Mouse (Mus musculus) lung, adult 2 months (tissue): ENCODE data around the gene Uqcc2.

Source experiments
- CTCF ChIP-seq: fragments of 200-500 bp; IDR thresholded peaks from 2 replicates; pipeline ENCODE4 v1.5.1; 2011; ENCODE audit warnings: mild to moderate bottlenecking, low read length, control low read depth; ENCODE audit not compliant: insufficient read depth
- POLR2A ChIP-seq: fragments of 200-500 bp; IDR thresholded peaks from 2 replicates; pipeline ENCODE4 v1.6.1; 2011; ENCODE audit warnings: low read depth, mild to moderate bottlenecking, control low read depth, low read length, borderline replicate concordance; ENCODE audit errors: extremely low read depth

GRCm38 (mm10) chr17:27083601-27084000 is 50.1 kb downstream of the Uqcc2 start:
- no peak for TF ChIP-seq CTCF
- no peak for TF ChIP-seq POLR2A
